Mouse (Mus musculus) frontal cortex, postnatal 25 days (tissue): ENCODE results near the gene Slc26a11.

Experiments used
- DNase-seq, 2 experiments: peaks; one replicate each; pipeline ENCODE4 v3.0.0; 2022; ENCODE audit warnings: low spot score in 2 of 2

Slc26a11 gene

DNA sequence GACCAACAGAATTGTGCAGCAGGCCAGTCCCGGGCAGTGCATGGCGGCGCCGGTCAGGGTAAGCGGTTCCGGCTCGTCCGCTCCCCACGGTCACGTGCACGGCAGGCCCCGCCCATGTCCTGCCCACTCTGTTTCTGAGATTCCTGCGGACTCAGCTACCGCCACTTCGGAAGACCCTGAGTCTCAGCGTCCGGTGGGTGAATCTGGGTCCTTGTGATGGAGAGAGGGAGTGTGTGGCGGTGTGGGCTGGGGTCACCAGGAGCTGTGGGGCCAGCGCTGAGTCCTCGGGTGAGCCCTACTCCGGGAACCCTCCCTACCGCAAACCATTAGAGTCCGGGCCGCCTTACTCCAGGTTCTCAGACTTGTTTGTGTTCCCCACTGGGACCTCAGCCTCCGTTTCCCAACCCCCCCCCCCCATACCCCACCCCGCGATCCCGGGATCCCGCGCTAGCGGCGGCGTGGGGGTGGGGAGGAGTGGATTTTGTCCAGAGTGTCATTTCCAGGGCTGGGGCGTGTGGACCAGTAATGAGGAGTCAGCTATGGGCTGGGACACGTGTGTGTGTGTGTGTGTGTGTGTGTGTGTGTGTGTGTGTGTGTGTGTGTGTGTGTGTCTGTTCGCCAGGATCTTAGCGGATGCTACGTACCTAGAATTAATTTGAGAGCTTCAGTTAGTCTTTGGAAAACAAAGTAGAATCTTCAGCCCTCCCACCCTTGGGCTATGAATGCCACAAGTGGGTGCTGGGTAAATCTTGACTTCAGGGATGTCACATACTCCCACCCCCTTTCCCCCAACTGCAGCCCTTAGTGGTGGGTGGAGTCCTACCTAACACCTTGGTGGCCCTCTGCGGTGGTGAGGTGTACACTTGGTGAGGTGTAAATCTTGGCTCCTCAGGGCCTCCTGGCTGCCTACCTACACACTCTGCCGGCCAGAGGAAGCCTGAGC lies at the start of gene Slc26a11, which contains the start of gene Sgsh:
Slc26a11 (plus strand) TSS at position 115 of the 943 bp plus-strand sequence.
Sgsh (minus strand) TSS at position 94 of the 943 bp plus-strand sequence.
- peak; percentile 41 to 54 for DNase-seq

DNA sequence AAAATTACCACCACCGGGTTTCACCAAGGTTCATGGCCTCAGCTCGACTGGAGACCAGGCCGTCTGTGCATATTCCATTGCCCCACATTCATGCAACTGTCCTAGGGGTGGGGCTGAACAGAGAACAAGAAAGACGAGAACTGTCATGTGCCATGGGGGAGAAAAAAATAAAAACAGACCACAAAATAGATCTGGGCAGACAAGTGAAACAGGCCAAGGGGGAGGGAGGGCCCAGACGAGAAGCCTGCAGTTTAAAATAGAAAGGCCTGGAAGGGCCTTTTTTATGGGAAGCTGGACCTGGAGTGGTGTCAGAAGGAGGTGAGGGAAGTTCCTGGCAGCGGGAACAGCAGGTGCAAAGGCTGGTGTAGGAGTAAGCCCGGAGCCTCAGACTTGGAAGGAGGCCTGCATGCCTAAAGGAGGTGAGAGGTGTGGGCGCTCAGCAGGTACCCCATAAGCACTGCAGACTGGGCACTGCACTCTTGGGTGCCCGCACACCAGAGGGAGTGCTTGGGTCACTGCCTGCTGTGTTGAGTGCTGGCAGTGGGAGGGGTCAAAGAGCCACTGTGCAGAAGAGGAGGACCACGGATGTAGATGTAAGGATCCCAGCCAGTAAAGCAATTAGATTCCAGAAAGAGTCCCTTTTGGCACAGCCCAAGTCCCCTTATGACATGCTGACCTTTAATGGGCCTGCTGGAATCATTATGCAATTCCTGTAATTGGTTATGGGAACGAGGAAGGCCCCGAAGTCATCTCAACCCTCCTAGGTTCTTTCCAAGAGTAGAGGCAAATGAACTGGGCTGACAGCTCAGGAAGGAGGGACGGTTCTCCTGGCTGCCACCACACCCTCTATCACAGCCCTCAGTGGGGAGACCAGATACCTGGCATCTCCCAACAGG lies 48.3 kb upstream of the Slc26a11 start:
- no peak for DNase-seq

DNA sequence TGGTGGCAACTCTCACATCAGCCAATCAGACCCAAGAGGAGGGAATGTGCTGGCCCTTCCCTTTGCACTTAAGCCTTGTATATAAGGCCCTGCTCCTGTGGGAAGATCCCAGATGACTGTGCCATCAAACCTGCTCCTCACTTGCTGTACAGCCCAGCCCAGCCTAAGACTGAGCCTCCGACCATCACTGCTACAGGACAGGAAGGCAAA lies 47.8 kb upstream of the Slc26a11 start, which contains the start of gene Card14:
Card14 (plus strand) TSS at position 111 of the 210 bp plus-strand sequence.
- no peak for DNase-seq

DNA sequence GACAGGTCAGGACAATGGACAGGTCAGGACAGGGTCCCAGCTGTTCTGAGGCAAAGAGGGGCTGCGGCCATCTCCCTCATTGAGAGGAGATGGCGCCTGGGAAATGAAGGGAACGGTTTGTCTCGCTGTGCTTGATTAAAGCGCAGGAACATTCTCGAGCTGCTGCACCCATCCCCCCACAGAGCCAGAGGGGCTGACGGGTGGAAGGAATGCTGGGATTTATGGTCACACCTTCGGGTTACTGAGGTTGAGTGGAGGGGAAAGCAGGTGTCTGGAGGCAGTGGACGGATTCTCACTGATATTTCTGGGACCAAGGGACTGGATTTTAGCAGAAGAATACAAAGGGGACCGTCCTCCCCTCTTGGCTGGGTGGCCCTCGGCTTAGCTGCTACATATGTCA lies 47.4 kb upstream of the Slc26a11 start:
- no peak for DNase-seq

DNA sequence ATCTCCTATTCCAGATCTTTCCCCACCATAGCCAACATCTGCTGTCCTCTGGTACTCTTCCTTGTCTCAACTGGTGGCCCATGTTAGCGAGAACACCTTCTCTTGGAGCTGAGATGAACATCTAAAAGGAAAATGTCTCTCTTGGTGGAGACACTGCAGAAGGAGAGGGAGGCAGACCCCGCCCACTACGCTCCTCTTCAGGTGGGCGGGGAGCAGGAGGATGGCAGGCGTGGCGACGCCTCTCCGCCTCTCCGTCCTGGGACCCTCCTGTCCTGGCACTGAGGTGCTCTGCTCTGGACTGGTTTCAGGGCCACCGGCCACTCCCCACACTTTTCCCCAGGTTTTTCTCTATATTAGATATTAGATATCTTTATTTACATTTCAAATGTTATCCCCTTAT lies 44.7 kb upstream of the Slc26a11 start:
- DNase-seq: no peak

DNA sequence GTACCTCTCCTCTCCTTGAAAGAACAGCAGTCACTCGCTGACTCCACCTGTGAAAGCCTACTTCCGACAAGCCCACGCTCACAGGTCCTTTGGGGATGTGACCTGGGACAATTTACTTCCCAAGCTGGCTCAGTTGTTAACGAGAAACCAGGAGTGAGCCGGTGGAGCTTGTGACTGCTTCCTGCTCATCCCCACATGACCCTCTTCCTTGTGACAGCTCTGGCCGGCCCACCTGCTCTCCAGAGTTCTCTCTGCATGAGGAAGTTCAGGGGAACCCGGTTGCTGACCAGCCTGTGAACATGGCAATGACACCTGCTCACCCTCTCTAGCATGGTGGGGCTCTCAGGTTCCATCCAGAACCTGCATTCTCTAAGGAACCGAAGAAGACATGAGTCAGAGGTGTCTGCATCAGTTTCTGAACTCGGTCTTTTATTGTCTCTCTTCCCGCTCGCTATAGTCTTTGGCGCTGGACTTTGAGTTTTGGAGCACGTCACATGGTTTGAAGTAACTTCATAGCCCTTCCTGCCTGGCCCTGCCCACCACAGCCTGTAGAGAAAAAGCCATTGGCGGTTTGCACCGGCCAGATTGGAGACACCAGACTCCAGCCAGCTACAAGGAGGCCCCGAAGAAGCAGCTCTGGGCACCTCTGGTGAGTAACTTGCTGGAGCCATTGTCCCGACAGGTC lies 41.0 kb upstream of the Slc26a11 start:
- no peak for DNase-seq

DNA sequence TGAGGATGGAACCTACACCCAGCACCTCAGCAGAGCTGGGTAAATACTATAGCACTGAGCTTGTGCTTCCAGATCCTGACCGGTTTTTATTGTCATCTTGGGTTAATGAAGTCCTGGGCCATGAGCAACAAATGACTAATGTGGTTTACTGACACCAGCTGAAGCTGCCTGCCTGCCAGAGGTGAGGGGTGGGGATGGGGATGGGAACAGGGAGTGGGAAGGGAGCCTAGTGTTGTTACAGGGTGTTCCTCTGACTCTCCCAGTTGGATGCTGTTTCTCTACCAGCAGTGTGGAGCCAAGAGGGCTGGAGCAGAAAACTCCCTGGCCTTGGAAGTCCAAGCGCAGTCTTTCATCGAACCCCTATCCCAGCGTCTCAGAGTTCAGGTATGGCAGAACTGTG lies 38.6 kb upstream of the Slc26a11 start:
- DNase-seq: no peak

DNA sequence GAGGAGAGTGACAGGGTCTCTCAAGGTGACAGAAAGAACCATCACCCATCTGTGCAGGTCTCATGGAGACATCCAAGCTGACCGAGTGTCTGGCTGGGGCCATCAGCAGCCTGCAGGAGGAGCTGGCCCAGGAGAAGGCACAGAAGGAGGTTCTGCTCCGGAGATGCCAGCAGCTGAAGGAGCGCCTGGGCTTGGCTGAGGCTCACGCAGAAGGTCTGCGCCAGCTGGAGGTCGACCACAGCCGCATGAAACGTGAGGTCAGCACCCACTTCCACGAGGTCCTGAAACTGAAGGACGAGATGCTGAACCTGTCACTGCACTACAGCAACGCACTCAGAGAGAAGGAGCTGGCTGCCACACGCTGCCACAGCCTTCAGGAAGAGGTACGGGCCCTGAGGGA lies 32.8 kb upstream of the Slc26a11 start:
- no peak for DNase-seq

DNA sequence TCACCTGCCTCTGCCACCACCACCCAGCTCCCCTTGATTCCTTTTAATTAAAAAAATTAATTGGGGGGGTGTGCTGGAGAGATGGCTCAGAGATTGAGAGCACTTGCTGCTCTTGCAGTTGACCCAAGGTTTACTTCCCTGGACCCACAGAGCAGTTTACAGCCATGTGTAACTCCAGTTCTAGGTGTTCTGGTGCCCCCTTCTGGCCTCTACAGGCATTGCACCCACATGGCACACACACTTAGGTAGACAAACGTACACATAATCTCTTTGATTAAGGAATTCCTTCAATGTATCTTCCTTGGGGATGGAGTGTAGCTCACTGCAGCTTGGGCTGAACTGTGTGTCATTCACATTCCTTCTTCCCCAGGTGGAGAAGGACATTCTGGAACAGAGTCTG lies 30.3 kb upstream of the Slc26a11 start:
- no peak for DNase-seq

DNA sequence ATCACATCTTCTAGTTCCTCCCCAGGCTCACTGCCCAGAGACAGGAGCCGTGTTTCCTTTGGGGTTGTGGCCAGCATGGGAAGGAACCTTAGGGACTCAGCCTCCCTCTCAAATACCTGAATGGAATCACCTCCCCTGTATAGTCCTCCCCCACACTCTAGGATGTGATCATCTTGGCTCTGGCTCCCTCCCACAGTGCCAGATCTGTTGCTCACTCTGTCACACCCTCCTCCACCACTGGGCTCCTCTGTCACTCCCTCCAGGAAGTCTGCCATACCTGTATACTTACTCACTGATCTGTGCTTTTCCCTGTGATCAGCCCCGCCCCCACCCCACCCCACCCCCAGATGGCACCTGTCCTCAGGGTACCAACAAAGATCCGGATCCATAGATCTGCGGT lies 24.8 kb upstream of the Slc26a11 start:
- no peak for DNase-seq

DNA sequence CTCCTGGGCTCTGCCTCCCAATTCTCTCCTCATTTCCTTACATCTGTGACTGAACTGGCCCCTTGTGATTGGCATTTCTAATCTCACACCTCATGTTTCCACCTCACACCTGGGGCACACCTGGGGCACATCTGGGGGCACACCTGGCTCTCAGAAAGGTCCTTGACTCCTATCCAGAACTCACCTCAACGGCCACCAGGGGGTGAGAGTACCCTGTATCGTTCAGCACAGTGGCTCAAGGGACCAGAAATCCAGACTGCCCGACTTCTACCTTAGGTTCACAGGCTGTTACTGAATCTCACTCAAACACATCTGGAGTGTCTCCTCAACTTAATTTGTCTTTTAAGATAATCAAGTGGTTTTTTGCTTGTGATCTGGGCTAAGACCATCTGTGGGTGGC lies 23.4 kb upstream of the Slc26a11 start:
- no peak for DNase-seq

DNA sequence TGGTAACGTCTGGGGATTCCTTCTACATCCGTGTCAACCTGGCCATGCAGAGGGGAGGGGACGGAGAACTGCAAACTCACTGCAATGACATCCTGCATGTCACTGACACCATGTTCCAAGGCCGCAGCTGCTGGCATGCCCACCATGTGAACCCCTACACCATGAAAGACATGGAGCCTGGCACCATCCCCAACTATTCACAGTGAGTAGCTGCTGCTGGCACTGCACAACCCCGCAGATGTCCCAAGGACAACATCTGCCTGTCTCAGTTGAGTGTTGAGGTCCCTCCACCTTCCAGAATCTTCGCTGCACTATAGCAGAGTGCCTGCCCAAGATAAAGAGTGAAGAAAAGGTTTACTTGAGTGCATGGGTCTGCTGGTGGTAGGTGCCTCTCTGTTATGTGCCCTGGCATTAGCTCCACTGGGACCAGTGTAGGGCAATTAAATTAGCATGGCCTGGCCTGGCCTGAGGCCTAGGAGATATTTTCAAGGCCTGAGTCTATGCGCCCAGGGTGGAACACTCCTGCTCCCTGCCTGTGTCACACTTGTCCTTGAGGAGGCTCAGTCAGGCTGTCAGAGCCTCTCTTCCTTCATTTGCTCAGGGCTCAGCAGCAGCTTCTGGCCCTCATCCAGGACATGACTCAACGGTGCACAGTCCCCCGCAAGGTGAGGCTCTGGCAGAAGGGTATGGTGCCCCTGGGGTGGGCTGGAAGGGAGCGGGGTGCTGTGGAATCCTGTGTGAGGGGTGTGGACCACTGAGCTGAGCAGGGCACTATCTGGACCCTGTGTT lies 16.9 kb upstream of the Slc26a11 start:
- DNase-seq: no peak

DNA sequence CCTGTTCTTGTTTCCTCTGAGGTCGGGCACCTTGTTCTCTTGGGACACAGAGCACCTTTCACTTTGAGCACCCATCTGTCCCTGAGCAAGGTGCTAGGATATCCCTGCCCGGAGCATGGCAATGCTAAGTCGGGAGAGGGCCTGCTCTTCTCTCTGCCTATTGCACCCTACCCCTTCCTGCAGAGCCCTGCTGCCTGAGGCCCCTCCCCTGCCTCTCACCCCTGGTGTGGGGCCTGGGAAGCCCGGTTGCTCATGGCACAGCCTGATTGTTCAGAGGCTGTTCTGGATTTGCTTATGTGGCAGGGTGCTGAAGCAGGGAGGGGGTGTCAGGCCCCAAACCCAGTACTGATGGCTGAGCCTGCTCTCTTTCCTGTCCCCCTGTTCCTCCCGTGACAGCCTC lies 16.2 kb upstream of the Slc26a11 start:
- no peak for DNase-seq

DNA sequence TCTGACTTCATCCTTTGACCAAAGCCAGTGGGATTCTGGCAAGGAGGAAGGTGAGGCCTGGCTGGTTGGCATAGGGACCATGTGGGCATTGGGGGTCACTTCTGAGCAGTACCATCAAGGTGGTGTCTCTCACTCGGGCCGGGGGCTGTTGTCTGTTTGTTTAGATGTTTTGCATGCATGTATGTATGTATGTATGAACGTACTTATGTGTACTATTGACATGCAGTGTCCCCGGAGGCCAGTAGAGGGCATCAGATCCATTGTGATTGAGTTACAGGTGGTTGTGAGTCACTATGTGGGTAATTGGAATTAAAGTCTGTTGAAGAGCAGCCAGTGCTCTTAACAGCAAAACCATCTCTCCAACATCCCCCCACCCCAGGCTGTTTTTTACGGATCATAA lies 15.7 kb upstream of the Slc26a11 start:
- DNase-seq: peak; percentile 68 to 69

DNA sequence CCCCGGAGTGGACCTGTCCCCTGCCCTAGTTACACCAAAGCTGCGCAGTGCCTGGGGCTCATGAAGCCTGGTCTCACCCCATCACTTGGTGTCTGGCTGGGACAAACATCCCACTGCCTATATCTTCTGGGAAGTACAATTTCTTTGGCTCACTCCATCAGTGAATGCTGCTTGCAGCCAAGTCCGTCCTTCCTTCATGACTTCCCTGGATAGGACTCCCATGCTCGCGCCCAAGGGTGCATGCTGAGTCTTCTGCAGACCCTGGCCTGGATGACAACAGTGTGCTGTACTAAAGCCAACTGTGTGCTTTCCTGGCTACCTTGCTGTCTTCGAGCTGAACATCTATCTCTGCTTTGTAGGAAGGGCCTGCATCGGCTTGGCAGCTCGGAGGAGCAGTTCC lies 11.2 kb upstream of the Slc26a11 start:
- no peak for DNase-seq

DNA sequence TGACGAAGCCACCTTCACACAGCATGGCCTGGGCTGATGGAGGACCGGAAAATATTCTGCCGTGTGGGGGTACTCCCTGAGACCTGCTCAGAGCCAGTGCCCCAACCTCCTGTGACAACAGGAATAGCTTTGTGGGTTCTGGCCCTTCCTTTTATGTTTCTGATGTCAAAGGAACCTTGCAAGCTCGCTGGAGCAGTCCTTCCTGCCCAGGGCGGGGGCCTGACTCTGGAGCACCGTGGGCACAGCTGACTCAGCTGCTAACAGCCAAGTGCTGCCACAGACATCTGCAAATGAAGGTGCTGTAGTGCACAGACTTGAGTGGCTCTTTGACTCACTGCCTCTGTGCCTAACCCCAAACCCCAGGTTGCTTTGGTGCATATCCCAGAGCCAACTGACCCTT lies 10.5 kb upstream of the Slc26a11 start:
- DNase-seq: no peak

DNA sequence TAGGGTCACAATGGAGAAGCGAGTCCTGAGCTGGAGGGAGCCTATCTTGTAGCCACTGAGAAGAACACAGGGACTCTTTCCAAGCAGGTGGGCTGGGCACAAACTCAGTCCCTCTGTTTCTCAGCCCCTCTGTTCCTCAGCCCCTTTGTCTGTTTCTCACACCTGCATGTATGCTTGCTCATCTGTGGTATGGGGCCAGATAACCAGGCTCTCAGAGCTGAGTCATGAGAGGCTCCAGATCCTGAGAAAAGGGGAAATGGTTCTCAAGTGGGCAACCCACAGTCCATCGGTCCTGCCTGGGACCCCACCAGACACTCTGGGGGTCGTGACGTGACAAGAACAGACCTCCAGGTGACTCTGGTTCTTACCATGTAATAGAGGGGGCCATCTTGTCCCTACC lies 8.2 kb upstream of the Slc26a11 start:
- no peak for DNase-seq

DNA sequence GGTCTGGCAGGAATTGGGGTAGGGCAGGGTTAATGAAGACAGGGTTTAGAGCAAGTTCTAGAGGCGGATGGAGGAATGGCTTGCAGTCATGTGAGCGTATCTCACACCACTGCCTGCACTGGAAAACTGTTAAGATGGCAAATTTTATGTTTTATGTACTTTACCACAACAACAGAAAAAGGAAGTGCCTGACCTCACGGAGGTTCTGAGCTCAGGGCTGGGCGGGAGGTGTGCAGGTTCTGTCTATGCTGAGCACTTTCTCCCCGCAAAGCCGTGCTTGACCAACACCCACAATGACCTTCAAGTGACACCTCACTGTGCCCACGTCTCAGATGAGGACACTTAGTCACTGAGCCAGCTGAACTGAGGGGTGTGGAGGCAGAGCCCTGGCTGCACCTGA lies 3.2 kb upstream of the Slc26a11 start:
- no peak for DNase-seq

DNA sequence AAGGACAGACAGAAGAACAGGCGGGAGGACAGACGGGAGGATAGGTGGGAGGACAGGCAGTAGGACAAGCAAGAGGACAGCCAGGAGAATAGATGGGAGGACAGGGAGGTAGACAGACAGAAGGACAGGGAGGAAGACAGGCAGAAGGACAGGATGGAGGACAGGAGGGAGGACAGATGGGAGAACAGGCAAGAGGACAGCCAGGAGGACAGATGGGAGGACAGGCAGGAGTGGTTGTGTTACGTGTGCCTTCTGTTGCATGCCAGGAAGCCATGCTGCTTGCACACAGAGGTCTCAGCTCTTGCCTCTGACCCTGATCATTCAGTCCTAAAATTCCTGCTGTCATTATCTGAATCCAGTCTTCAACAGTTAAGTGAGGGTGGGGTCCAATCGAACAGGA lies 1.4 kb upstream of the Slc26a11 start:
- DNase-seq: no peak

DNA sequence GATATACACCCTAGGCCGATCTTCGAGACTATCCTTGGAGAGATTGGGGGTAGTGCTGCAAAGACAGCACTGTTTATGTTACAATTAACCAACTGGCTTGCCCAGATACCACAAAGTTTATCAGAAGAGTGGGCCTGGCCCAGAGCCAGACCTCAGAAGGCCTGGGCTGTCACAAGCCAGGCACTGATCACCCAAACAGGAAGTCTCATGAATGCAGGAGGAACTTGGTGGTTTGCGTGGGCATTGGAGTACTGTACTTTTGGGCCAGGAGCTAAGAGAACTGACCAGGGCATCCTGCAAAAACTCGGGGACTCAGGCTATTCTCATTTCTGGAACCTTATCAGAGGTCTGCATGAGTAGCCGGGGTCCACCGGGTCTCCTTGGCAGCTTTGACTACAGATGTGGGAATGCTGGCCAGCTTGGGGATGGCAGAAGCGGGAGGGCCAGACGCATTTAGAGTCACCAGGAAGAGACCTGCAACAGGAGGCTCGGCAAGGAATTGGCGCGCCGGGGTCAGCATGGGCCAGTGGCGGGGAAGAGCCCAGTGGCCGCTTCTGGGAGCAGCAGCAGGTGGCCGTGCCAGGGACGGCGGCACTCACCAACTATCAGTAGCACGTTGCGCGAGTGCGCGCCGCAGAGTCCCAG lies 437 bp upstream of the Slc26a11 start:
- peak in 1 of 2 experiments; percentile 6 for DNase-seq

DNA sequence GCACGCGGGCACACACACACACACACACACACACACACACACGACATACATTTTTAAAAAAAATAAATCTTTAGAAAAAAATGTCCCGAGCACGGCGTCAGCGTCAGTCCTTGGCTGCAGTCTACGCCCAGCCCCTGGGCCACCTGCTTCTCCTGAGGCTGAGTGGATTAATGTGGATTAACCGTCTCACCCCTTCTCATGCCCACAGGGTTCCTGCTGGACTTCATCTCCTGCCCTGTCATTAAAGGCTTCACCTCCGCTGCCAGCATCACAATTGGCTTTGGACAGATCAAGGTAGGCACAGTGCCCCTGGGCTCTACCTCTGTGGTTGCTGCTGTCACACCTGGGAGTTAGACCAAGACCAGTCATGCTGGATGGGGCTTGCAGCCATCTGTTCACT lies 3.7 kb downstream of the Slc26a11 start:
- no peak for DNase-seq
